Mouse (Mus musculus) common myeloid progenitor, adult 5-6 weeks (primary cell): Measurements from ENCODE around the gene Prpf40a. TPM values are rescaled to one million over a fixed set of nuclear protein-coding genes. Genes with fewer than 3 reads are reported as not detected.

Experiments
- ATAC-seq: replicated peaks from 2 replicates; pipeline ENCODE4 v1.8.0; 2016; ENCODE audit warnings: low read depth, mild to moderate bottlenecking, moderate TSS enrichment, inconsistent platforms; ENCODE audit not compliant: poor library complexity, severe bottlenecking
- total RNA-seq: library from RNA; stranded (forward); fragments of 200-1000, 187-1606 nt; gene quantifications from 2 replicates; pipeline ENCODE4 v1.2.3, GENCODE M21; 2017

Gene Prpf40a
- 251 and 305 TPM in 2 replicates for total RNA-seq

DNA sequence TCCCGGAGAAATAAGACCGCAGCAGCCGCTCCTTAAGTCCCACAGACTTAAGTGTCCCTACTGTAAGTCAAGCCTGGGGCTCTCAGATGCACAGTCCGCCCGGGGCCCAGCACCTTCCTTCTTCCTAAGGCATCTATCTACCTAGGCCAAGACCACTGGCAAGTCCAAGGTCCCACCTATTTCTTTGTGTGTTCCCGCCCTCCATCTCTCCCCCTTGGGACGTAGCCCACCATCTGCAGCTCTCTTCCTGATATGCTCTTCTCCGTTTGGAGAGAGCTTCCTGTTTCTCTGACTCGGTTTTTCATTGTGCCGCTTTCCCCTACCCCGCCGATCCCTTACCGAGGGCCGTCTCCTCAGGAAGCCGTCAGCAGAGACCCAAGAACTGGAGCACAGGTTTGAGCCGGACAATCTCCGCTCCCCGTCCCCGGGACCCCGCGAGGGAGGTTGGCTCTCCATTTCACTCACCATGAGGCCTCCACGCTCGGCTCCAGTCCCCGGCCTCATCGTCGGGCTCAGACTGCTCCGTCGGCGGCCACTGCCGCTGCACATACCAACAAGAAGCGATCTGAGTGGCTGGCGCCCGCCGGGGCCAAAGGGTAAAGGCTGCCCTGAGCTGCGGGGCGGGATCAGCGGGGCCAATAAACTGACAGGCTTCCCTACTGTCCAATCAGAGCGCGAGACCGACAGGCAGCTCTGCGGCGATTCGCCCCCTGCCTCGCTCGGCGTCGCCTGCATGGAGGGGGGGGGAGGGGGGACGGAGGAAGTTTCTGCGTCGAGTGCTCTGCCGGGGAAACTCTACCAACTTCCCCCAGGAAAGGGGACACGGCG lies at the start of gene Prpf40a:
Gene Prpf40a, minus strand, starts transcription at position 601 of the 828 bp plus-strand sequence.
- ATAC-seq, result peak; percentile 81

DNA sequence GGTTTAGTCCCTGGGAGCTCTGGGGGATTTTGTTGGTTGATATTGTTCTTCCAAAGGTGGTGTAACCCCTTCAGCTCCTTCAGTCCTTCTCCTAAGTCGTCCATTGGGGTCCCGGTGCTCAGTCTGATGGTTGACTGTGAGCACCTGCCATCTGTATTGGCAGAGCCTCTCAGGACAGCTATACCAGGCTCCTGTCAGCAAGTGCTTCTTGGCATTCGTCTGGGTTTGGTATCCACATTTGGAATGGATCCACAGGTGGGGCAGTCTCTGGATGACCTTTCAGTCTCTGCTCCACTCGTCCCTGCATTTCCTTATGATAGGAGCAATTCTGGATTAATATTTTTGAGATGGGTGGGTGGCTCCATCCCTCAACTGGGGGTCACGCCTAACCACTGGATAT lies 31.2 kb upstream of the Prpf40a start:
- no peak for ATAC-seq

GRCm38 (mm10) chr2:53213493-53213892 lies 22.4 kb upstream of the Prpf40a start:
- no peak for ATAC-seq

- no peak for ATAC-seq
These were observed 15.7 kb upstream of the Prpf40a start for GRCm38 (mm10) chr2:53206749-53207148.

GRCm38 (mm10) chr2:53204373-53205274 lies 13.5 kb upstream of the Prpf40a start:
- ATAC-seq, result 0 out of 2 replicates have a peak, but pooled peaks have one; percentile 61

GRCm38 (mm10) chr2:53200164-53200885 lies 9.2 kb upstream of the Prpf40a start:
- peak; percentile 75 for ATAC-seq

- ATAC-seq, result no peak
These were observed 8.1 kb upstream of the Prpf40a start for GRCm38 (mm10) chr2:53199203-53199602.

DNA sequence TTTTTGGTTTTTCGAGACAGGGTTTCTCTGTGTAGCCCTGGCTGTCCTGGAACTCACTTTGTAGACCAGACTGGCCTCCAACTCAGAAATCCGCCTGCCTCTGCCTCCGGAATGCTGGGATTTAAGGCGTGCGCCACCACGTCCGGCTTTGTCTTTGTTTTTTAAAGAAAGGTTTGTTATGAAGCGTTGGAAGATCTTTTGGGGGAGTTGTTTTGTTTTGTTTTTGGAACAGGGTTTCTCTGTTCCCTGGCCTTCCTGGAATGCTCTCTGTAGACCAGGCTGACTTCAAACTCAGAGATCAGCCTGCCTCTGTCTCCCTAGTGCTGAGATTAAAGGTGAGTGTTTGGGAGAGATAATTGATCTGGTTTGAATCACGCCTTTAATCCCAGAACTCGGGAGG lies 5.3 kb upstream of the Prpf40a start:
- ATAC-seq, result no peak

GRCm38 (mm10) chr2:53192386-53192785 lies 1.3 kb upstream of the Prpf40a start:
- no peak for ATAC-seq

- ATAC-seq, result peak; percentile 74
These were observed 588 bp upstream of the Prpf40a start, which contains the start of gene Arl6ip6 for GRCm38 (mm10) chr2:53191523-53192220. Gene Arl6ip6, plus strand, starts transcription at chr2:53191726.

DNA sequence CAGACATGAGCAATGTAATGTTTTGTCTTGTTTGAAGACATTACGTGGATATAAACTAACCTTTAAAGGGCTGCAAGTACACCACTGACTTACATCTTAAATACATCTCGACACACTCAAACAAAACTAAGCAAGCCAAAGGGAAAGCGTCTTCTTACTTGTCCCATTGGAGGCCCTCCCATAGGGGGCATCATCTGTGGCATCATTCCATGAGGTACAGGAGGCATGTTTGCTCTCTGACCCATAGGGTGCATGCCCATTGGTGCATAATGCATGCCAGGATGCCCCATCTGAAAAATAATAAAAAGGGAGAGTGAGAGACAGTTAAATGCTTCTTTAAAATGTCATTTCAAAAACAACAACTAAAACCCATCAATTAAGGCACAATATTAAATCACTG lies 1.3 kb downstream of the Prpf40a start:
- ATAC-seq, result no peak

- ATAC-seq, result no peak
These were observed 11.2 kb downstream of the Prpf40a start for GRCm38 (mm10) chr2:53179876-53180275.

GRCm38 (mm10) chr2:53178966-53179365 lies 12.1 kb downstream of the Prpf40a start:
- no peak for ATAC-seq

GRCm38 (mm10) chr2:53173966-53174365 lies 17.1 kb downstream of the Prpf40a start:
- ATAC-seq, result no peak

DNA sequence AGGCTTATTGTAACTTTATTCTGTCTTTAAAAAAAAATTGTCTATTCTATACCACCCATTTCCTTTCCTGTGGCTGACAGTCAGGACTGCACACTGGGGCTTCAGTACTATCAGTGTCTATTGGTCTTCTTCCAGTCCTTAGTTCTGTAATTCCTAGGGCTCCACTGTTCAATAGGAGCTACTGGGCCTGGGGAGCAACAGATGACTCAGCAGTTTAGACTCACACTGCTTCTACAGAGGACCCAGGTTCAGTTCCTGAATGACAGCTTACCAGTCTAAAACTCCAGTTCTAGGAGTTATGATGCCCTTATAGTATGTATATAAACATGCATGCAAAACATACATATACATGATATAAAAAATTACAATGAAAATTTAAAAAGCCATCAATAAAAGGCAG lies 44.2 kb downstream of the Prpf40a start:
- 0 out of 2 replicates have a peak, but pooled peaks have one; percentile 42 for ATAC-seq

- ATAC-seq, result no peak
These were observed 59.5 kb downstream of the Prpf40a start for GRCm38 (mm10) chr2:53131567-53131966.

DNA sequence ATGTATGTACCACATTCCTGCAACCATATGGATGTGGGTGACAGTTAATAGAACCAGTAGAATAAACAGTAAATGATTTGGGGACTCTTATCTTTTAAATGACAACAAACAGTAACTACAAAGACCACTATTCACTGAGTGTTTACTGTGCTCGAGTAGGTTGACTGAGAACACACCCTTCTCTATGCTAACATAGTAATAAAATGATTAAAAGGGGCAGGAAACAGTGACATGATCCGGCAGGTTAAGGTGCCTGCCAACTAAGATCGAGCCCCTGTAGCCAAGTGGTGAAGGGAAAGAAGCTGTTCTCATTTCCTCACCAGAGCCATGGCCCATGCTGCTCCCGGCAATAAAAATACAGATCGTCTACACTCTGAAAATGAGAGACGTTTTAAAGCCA lies 62.0 kb downstream of the Prpf40a start:
- ATAC-seq, result no peak

- peak; percentile 66; the same call in 1 of the 2 replicates for ATAC-seq
These were observed 65.1 kb downstream of the Prpf40a start for GRCm38 (mm10) chr2:53125998-53126397.

DNA sequence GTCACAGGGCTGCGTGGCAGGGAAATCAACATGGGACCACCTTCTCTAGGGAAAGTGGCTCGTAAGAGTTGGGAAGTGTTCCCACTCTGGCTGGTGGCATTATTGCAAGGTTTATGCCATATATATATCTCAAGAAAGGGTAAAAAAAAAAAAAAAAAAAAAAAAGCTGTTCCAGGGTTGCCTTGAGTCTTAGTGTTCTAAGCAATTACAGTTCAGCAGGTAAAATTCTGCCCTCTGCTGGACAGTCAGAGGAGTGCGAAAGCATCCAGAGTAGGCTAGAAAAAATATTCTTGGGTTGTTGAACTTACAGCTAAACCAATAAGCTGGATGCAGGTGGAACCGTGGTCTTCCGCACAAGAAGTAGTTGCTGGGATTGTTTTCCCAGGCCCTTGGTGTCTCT lies 69.3 kb downstream of the Prpf40a start:
- peak; percentile 68 for ATAC-seq

DNA sequence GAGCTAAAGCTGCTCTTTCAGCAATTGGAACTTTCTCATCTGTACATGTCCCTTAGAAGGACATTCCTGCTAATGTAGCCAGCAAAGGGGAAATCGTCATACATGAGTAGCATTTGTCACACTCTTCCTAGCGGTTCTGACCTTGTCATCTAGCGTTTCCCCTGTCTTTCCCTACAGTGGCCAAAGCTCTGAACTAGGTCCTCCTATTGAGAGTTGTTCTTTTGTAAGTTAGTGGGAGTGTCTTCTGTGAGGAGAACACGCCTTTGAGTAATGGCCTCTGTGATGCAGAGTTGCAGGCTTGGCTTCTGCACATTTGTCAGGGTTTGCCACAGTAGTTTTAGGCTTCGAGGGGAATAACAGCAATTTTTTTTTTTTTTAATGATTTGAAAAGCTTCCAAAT lies 82.5 kb downstream of the Prpf40a start:
- ATAC-seq, result no peak
